Mouse (Mus musculus) midbrain, embryonic 15.5 days (tissue): ENCODE results near the gene Col4a3. TPM values are rescaled to one million over a fixed set of nuclear protein-coding genes. Genes with fewer than 3 reads are reported as not detected.

ENCODE experiments used
- ATAC-seq: fragments of 200-750 bp; cut with Nextera tagmentation; replicated peaks from 2 replicates; pipeline ENCODE4 v1.8.0; 2017; ENCODE audit warnings: moderate TSS enrichment
- H3K27ac ChIP-seq: fragments of 300-500 bp; sonication (generic); 2 replicates; pipeline ENCODE4 v1.5.1; 2015; ENCODE audit warnings: mild to moderate bottlenecking, inconsistent platforms
- H3K27me3 ChIP-seq: fragments of 300-500 bp; sonication (generic); replicated peaks from 2 replicates; pipeline ENCODE4 v1.6.1; 2015; ENCODE audit warnings: inconsistent platforms
- H3K36me3 ChIP-seq: fragments of 300-500 bp; sonication (generic); replicated peaks from 2 replicates; pipeline ENCODE4 v1.6.1; 2015; ENCODE audit warnings: inconsistent platforms
- H3K4me1 ChIP-seq: fragments of 300-500 bp; sonication (generic); 2 replicates; pipeline ENCODE4 v1.6.1; 2015; ENCODE audit warnings: inconsistent platforms
- H3K4me2 ChIP-seq: fragments of 300-500 bp; sonication (generic); 2 replicates; pipeline ENCODE4 v1.6.1; 2015; ENCODE audit warnings: inconsistent platforms, mild to moderate bottlenecking, moderate library complexity
- H3K4me3 ChIP-seq: fragments of 300-500 bp; sonication (generic); 2 replicates; pipeline ENCODE4 v1.5.1; 2015; ENCODE audit warnings: mild to moderate bottlenecking, inconsistent platforms
- H3K9ac ChIP-seq: fragments of 300-500 bp; sonication (generic); 2 replicates; pipeline ENCODE4 v1.6.1; 2015; ENCODE audit warnings: mild to moderate bottlenecking, inconsistent platforms
- H3K9me3 ChIP-seq: fragments of 300-500 bp; sonication (generic); 2 replicates; pipeline ENCODE4 v1.6.1; 2016; ENCODE audit warnings: inconsistent platforms
- WGBS: fragments of 180-500 bp; shearing (Covaris S2); methylation state at CpG from one replicate; pipeline ENCODE4 v1.1.7; 2015; ENCODE audit warnings: mixed read lengths; 5-methylcytosine and 5-hydroxymethylcytosine counted together
- polyA plus RNA-seq: library from polyadenylated mRNA; unstranded; fragments of >200 nt; fragmentation: Nextera tagmentation; extraction: Ambion mirVana; gene quantifications from 2 replicates; pipeline ENCODE4 v1.2.1, GENCODE M21; 2015

Col4a3 gene
- polyA plus RNA-seq: 0.19 and 0.25 TPM in 2 replicates

GRCm38 (mm10) chr1:82586713-82587399 is at the start of gene Col4a3, which contains the start of gene Col4a4:
Gene Col4a3, plus strand, starts transcription at chr1:82586921.
Gene Col4a4, minus strand, starts transcription at chr1:82586849.
- WGBS: 4% methylated on average over 34 of the region's 34 CpGs
- peak within 1 kb of the TSS; percentile 57 for H3K4me2 ChIP-seq
- ATAC-seq: peak; percentile 42
- peaks cover 10% of the 10 kb centered on the region; the same call in 1 of the 2 replicates for H3K4me1 ChIP-seq
- no peak within 1 kb of the TSS for H3K9ac ChIP-seq
- H3K9me3 ChIP-seq: no peaks in the 10 kb centered on the region
- H3K27me3 ChIP-seq: peaks cover 10% of the 10 kb centered on the region
- no peak within 1 kb of the TSS for H3K27ac ChIP-seq
- no peaks in the 10 kb centered on the region for H3K36me3 ChIP-seq
- peak within 1 kb of the TSS; percentile 28 for H3K4me3 ChIP-seq

GRCm38 (mm10) chr1:82537848-82538247 is 48.9 kb upstream of the Col4a3 start:
- Histone ChIP-seq H3K36me3 (no peaks in the 10 kb centered on the region), H3K4me1 (peaks cover 7% of the 10 kb centered on the region; the same call in 1 of the 2 replicates), H3K4me2 (no peak overlapping the region), H3K27me3 (no peaks in the 10 kb centered on the region), H3K27ac (no peak overlapping the region), H3K9ac (no peak overlapping the region), H3K9me3 (no peaks in the 10 kb centered on the region), H3K4me3 (no peak overlapping the region)
- WGBS: 73% methylated on average over 3 of the region's 3 CpGs
- no peak for ATAC-seq

GRCm38 (mm10) chr1:82540056-82540455 is 46.7 kb upstream of the Col4a3 start:
- H3K9ac ChIP-seq: no peak overlapping the region
- H3K36me3 ChIP-seq: no peaks in the 10 kb centered on the region
- no peak overlapping the region for H3K4me2 ChIP-seq
- H3K4me1 ChIP-seq: peaks cover 7% of the 10 kb centered on the region; the same call in 1 of the 2 replicates
- no peak for ATAC-seq
- no peak overlapping the region for H3K4me3 ChIP-seq
- WGBS: 83% methylated on average over 5 of the region's 5 CpGs
- H3K27ac ChIP-seq: no peak overlapping the region
- H3K27me3 ChIP-seq: no peaks in the 10 kb centered on the region
- no peaks in the 10 kb centered on the region for H3K9me3 ChIP-seq

- 92% methylated on average over 2 of the region's 2 CpGs for WGBS
Observed at GRCm38 (mm10) chr1:82543934-82544333, 42.8 kb upstream of the Col4a3 start.

GRCm38 (mm10) chr1:82544419-82545185 is 42.1 kb upstream of the Col4a3 start:
- ATAC-seq: no peak
- no peaks in the 10 kb centered on the region for H3K36me3 ChIP-seq
- no peak overlapping the region for H3K27ac ChIP-seq
- H3K9ac ChIP-seq: no peak overlapping the region
- H3K9me3 ChIP-seq: no peaks in the 10 kb centered on the region
- H3K27me3 ChIP-seq: no peaks in the 10 kb centered on the region
- 68% methylated on average over 6 of the region's 6 CpGs for whole genome bisulfite sequencing
- no peak overlapping the region for H3K4me3 ChIP-seq
- H3K4me1 ChIP-seq: no peaks in the 10 kb centered on the region
- no peak overlapping the region for H3K4me2 ChIP-seq

More at GRCm38 (mm10) chr1:82543934-82544333, 42.8 kb upstream of the Col4a3 start:
- Histone ChIP-seq H3K4me2 (no peak overlapping the region), H3K4me1 (no peaks in the 10 kb centered on the region), H3K27ac (no peak overlapping the region), H3K9me3 (no peaks in the 10 kb centered on the region), H3K36me3 (no peaks in the 10 kb centered on the region), H3K27me3 (no peaks in the 10 kb centered on the region), H3K9ac (no peak overlapping the region), H3K4me3 (no peak overlapping the region)
- ATAC-seq: no peak

GRCm38 (mm10) chr1:82545199-82545960 is 41.3 kb upstream of the Col4a3 start:
- Histone ChIP-seq H3K4me2 (no peak overlapping the region), H3K27me3 (no peaks in the 10 kb centered on the region), H3K4me1 (no peaks in the 10 kb centered on the region), H3K27ac (no peak overlapping the region), H3K9me3 (no peaks in the 10 kb centered on the region), H3K36me3 (no peaks in the 10 kb centered on the region), H3K9ac (no peak overlapping the region), H3K4me3 (no peak overlapping the region)
- 57% methylated on average over 8 of the region's 8 CpGs for WGBS
- no peak for ATAC-seq

- Histone ChIP-seq H3K4me3 (no peak overlapping the region), H3K27me3 (no peaks in the 10 kb centered on the region), H3K4me1 (no peaks in the 10 kb centered on the region), H3K9ac (no peak overlapping the region), H3K36me3 (no peaks in the 10 kb centered on the region), H3K9me3 (no peaks in the 10 kb centered on the region), H3K4me2 (no peak overlapping the region), H3K27ac (no peak overlapping the region)
- ATAC-seq: peak; percentile 84
- WGBS: 43% methylated on average over 6 of the region's 6 CpGs
Observed at GRCm38 (mm10) chr1:82554443-82554850, 32.3 kb upstream of the Col4a3 start.

- H3K9ac ChIP-seq: no peak overlapping the region
- no peaks in the 10 kb centered on the region for H3K27me3 ChIP-seq
- no peaks in the 10 kb centered on the region for H3K36me3 ChIP-seq
- WGBS: 81% methylated on average over 5 of the region's 5 CpGs
- H3K9me3 ChIP-seq: no peaks in the 10 kb centered on the region
- H3K4me1 ChIP-seq: no peaks in the 10 kb centered on the region
- peak; percentile 27; the same call in 1 of the 2 replicates for ATAC-seq
- no peak overlapping the region for H3K4me3 ChIP-seq
- H3K27ac ChIP-seq: no peak overlapping the region
- H3K4me2 ChIP-seq: no peak overlapping the region
Observed at GRCm38 (mm10) chr1:82554889-82555288, 31.8 kb upstream of the Col4a3 start.

GRCm38 (mm10) chr1:82560223-82560622 is 26.5 kb upstream of the Col4a3 start:
- ATAC-seq: no peak
- Histone ChIP-seq H3K9ac (no peak overlapping the region), H3K4me3 (no peak overlapping the region), H3K27me3 (no peaks in the 10 kb centered on the region), H3K27ac (no peak overlapping the region), H3K4me2 (no peak overlapping the region), H3K9me3 (no peaks in the 10 kb centered on the region), H3K4me1 (no peaks in the 10 kb centered on the region), H3K36me3 (no peaks in the 10 kb centered on the region)
- 78% methylated on average over 4 of the region's 4 CpGs for WGBS

GRCm38 (mm10) chr1:82569405-82569804 is 17.3 kb upstream of the Col4a3 start:
- no peak for ATAC-seq
- Histone ChIP-seq H3K27me3 (no peaks in the 10 kb centered on the region), H3K36me3 (no peaks in the 10 kb centered on the region), H3K4me2 (no peak overlapping the region), H3K9me3 (no peaks in the 10 kb centered on the region), H3K27ac (no peak overlapping the region), H3K4me3 (no peak overlapping the region), H3K4me1 (no peaks in the 10 kb centered on the region), H3K9ac (no peak overlapping the region)
- WGBS: 92% methylated on average over 4 of the region's 4 CpGs

GRCm38 (mm10) chr1:82571758-82572157 is 15.0 kb upstream of the Col4a3 start:
- WGBS: 88% methylated on average over 1 of the region's 1 CpGs
- Histone ChIP-seq H3K9ac (no peak overlapping the region), H3K4me2 (no peak overlapping the region), H3K9me3 (no peaks in the 10 kb centered on the region), H3K36me3 (no peaks in the 10 kb centered on the region), H3K27me3 (no peaks in the 10 kb centered on the region), H3K4me1 (no peaks in the 10 kb centered on the region), H3K27ac (no peak overlapping the region), H3K4me3 (no peak overlapping the region)
- no peak for ATAC-seq

GRCm38 (mm10) chr1:82575681-82576080 is 11.0 kb upstream of the Col4a3 start:
- Histone ChIP-seq H3K27ac (no peak overlapping the region), H3K4me3 (no peak overlapping the region), H3K9ac (no peak overlapping the region), H3K4me1 (no peaks in the 10 kb centered on the region), H3K36me3 (no peaks in the 10 kb centered on the region), H3K9me3 (no peaks in the 10 kb centered on the region), H3K27me3 (no peaks in the 10 kb centered on the region), H3K4me2 (no peak overlapping the region)
- no peak for ATAC-seq
- WGBS: 93% methylated on average over 3 of the region's 3 CpGs
